Mouse (Mus musculus): ENCODE results near the gene Uqcrq. TPM values are rescaled to one million over a fixed set of nuclear protein-coding genes. Genes with fewer than 3 reads are reported as not detected.

The Uqcrq gene
- polyA plus RNA-seq, 1 experiment from 2014 or later: 635 TPM

- ATAC-seq (ENCODE audit: low FRiP score) (no peak), DNase-seq (ENCODE audit: low spot score, missing footprints) (no peak)
- Histone ChIP-seq H3K4me3 (ENCODE audit: low read depth, low read length) (no peak overlapping the region), H3K4me2 (no peak overlapping the region), H3K36me3 (ENCODE audit: control insufficient read depth, insufficient read depth, low read length) (no peaks in the 10 kb centered on the region), H3K27ac (ENCODE audit: low read depth, low read length) (no peak overlapping the region), H3K9me3 (ENCODE audit: control insufficient read depth, low read length) (no peaks in the 10 kb centered on the region), H3K9ac (ENCODE audit: low read length) (no peak overlapping the region), H3K27me3 (ENCODE audit: control insufficient read depth, insufficient read depth, low read length) (peaks cover 17% of the 10 kb centered on the region), H3K4me1 (ENCODE audit: control insufficient read depth, insufficient read depth, low read length) (0 out of 2 replicates have a peak, but pooled peaks cover 3% of the 10 kb centered on the region)
- 85% methylated on average over 5 of the region's 5 CpGs for WGBS
These were observed 22.4 kb upstream of the Uqcrq start for GRCm38 (mm10) chr11:53453031-53453430.

- WGBS: 97% methylated on average over 9 of the region's 9 CpGs
- no peaks in the 10 kb centered on the region for H3K36me3 ChIP-seq (ENCODE audit: control insufficient read depth, insufficient read depth, low read length)
- no peak overlapping the region for H3K9ac ChIP-seq (ENCODE audit: low read length)
- H3K4me1 ChIP-seq (ENCODE audit: control insufficient read depth, insufficient read depth, low read length): 0 out of 2 replicates have a peak, but pooled peaks cover 1% of the 10 kb centered on the region
- H3K4me2 ChIP-seq: no peak overlapping the region
- ATAC-seq (ENCODE audit: low FRiP score) (no peak), DNase-seq (ENCODE audit: low spot score, missing footprints) (no peak)
- no peak overlapping the region for H3K27ac ChIP-seq (ENCODE audit: low read depth, low read length)
- peaks cover 11% of the 10 kb centered on the region for H3K27me3 ChIP-seq (ENCODE audit: control insufficient read depth, insufficient read depth, low read length)
- H3K9me3 ChIP-seq (ENCODE audit: control insufficient read depth, low read length): no peaks in the 10 kb centered on the region
- H3K4me3 ChIP-seq (ENCODE audit: low read depth, low read length): no peak overlapping the region
These were observed 21.8 kb upstream of the Uqcrq start for GRCm38 (mm10) chr11:53452396-53452795.

GRCm38 (mm10) chr11:53451361-53451760 lies 20.7 kb upstream of the Uqcrq start:
- no peaks in the 10 kb centered on the region for H3K9me3 ChIP-seq (ENCODE audit: control insufficient read depth, low read length)
- no peak overlapping the region for H3K4me2 ChIP-seq
- ATAC-seq (ENCODE audit: low FRiP score) (no peak), DNase-seq (ENCODE audit: low spot score, missing footprints) (no peak)
- no peaks in the 10 kb centered on the region for H3K4me1 ChIP-seq (ENCODE audit: control insufficient read depth, insufficient read depth, low read length)
- no peaks in the 10 kb centered on the region for H3K36me3 ChIP-seq (ENCODE audit: control insufficient read depth, insufficient read depth, low read length)
- no peak overlapping the region for H3K27ac ChIP-seq (ENCODE audit: low read depth, low read length)
- H3K4me3 ChIP-seq (ENCODE audit: low read depth, low read length): no peak overlapping the region
- H3K27me3 ChIP-seq (ENCODE audit: control insufficient read depth, insufficient read depth, low read length): peaks cover 2% of the 10 kb centered on the region; the same call in 1 of the 2 replicates
- H3K9ac ChIP-seq (ENCODE audit: low read length): no peak overlapping the region
- 63% methylated on average over 2 of the region's 2 CpGs for WGBS

GRCm38 (mm10) chr11:53450070-53450705 lies 19.6 kb upstream of the Uqcrq start:
- H3K36me3 ChIP-seq (ENCODE audit: control insufficient read depth, insufficient read depth, low read length): no peaks in the 10 kb centered on the region
- ATAC-seq (ENCODE audit: low FRiP score) (no peak), DNase-seq (ENCODE audit: low spot score, missing footprints) (no peak)
- H3K4me1 ChIP-seq (ENCODE audit: control insufficient read depth, insufficient read depth, low read length): no peaks in the 10 kb centered on the region
- 66% methylated on average over 15 of the region's 15 CpGs for WGBS
- H3K4me2 ChIP-seq: no peak overlapping the region
- no peak overlapping the region for H3K4me3 ChIP-seq (ENCODE audit: low read depth, low read length)
- H3K27ac ChIP-seq (ENCODE audit: low read depth, low read length): no peak overlapping the region
- H3K9ac ChIP-seq (ENCODE audit: low read length): no peak overlapping the region
- H3K27me3 ChIP-seq (ENCODE audit: control insufficient read depth, insufficient read depth, low read length): no peaks in the 10 kb centered on the region
- H3K9me3 ChIP-seq (ENCODE audit: control insufficient read depth, low read length): no peaks in the 10 kb centered on the region

GRCm38 (mm10) chr11:53448529-53448928 lies 17.9 kb upstream of the Uqcrq start:
- no peak overlapping the region for H3K27ac ChIP-seq (ENCODE audit: low read depth, low read length)
- H3K4me3 ChIP-seq (ENCODE audit: low read depth, low read length): no peak overlapping the region
- H3K4me1 ChIP-seq (ENCODE audit: control insufficient read depth, insufficient read depth, low read length): no peaks in the 10 kb centered on the region
- no peaks in the 10 kb centered on the region for H3K36me3 ChIP-seq (ENCODE audit: control insufficient read depth, insufficient read depth, low read length)
- DNase-seq (ENCODE audit: low spot score, missing footprints): no peak
- H3K27me3 ChIP-seq (ENCODE audit: control insufficient read depth, insufficient read depth, low read length): no peaks in the 10 kb centered on the region
- H3K9ac ChIP-seq (ENCODE audit: low read length): no peak overlapping the region
- no peaks in the 10 kb centered on the region for H3K9me3 ChIP-seq (ENCODE audit: control insufficient read depth, low read length)
- 93% methylated on average over 1 of the region's 1 CpGs for WGBS
- H3K4me2 ChIP-seq: no peak overlapping the region
- no peak for ATAC-seq (ENCODE audit: low FRiP score)

GRCm38 (mm10) chr11:53447996-53448395 lies 17.4 kb upstream of the Uqcrq start:
- Histone ChIP-seq H3K4me2 (no peak overlapping the region), H3K27ac (ENCODE audit: low read depth, low read length) (no peak overlapping the region), H3K4me1 (ENCODE audit: control insufficient read depth, insufficient read depth, low read length) (no peaks in the 10 kb centered on the region), H3K9me3 (ENCODE audit: control insufficient read depth, low read length) (no peaks in the 10 kb centered on the region), H3K4me3 (ENCODE audit: low read depth, low read length) (no peak overlapping the region), H3K36me3 (ENCODE audit: control insufficient read depth, insufficient read depth, low read length) (no peaks in the 10 kb centered on the region), H3K9ac (ENCODE audit: low read length) (no peak overlapping the region), H3K27me3 (ENCODE audit: control insufficient read depth, insufficient read depth, low read length) (no peaks in the 10 kb centered on the region)
- ATAC-seq (ENCODE audit: low FRiP score) (no peak), DNase-seq (ENCODE audit: low spot score, missing footprints) (no peak)
- 90% methylated on average over 8 of the region's 8 CpGs for WGBS

GRCm38 (mm10) chr11:53446183-53446582 lies 15.6 kb upstream of the Uqcrq start:
- ATAC-seq (ENCODE audit: low FRiP score) (no peak), DNase-seq (ENCODE audit: low spot score, missing footprints) (no peak)
- Histone ChIP-seq H3K4me2 (no peak overlapping the region), H3K27ac (ENCODE audit: low read depth, low read length) (no peak overlapping the region), H3K27me3 (ENCODE audit: control insufficient read depth, insufficient read depth, low read length) (no peaks in the 10 kb centered on the region), H3K36me3 (ENCODE audit: control insufficient read depth, insufficient read depth, low read length) (no peaks in the 10 kb centered on the region), H3K4me1 (ENCODE audit: control insufficient read depth, insufficient read depth, low read length) (no peaks in the 10 kb centered on the region), H3K9me3 (ENCODE audit: control insufficient read depth, low read length) (no peaks in the 10 kb centered on the region), H3K9ac (ENCODE audit: low read length) (no peak overlapping the region), H3K4me3 (ENCODE audit: low read depth, low read length) (no peak overlapping the region)
- WGBS: 83% methylated on average over 13 of the region's 13 CpGs

GRCm38 (mm10) chr11:53445562-53445961 lies 14.9 kb upstream of the Uqcrq start:
- DNase-seq (ENCODE audit: low spot score, missing footprints) (no peak), ATAC-seq (ENCODE audit: low FRiP score) (no peak)
- Histone ChIP-seq H3K27me3 (ENCODE audit: control insufficient read depth, insufficient read depth, low read length) (no peaks in the 10 kb centered on the region), H3K4me1 (ENCODE audit: control insufficient read depth, insufficient read depth, low read length) (no peaks in the 10 kb centered on the region), H3K36me3 (ENCODE audit: control insufficient read depth, insufficient read depth, low read length) (no peaks in the 10 kb centered on the region), H3K9ac (ENCODE audit: low read length) (no peak overlapping the region), H3K9me3 (ENCODE audit: control insufficient read depth, low read length) (no peaks in the 10 kb centered on the region), H3K4me3 (ENCODE audit: low read depth, low read length) (no peak overlapping the region), H3K27ac (ENCODE audit: low read depth, low read length) (no peak overlapping the region), H3K4me2 (no peak overlapping the region)
- WGBS: 57% methylated on average over 13 of the region's 13 CpGs

- Histone ChIP-seq H3K4me3 (ENCODE audit: low read depth, low read length) (no peak overlapping the region), H3K27ac (ENCODE audit: low read depth, low read length) (no peak overlapping the region), H3K9me3 (ENCODE audit: control insufficient read depth, low read length) (no peaks in the 10 kb centered on the region), H3K4me1 (ENCODE audit: control insufficient read depth, insufficient read depth, low read length) (no peaks in the 10 kb centered on the region), H3K27me3 (ENCODE audit: control insufficient read depth, insufficient read depth, low read length) (no peaks in the 10 kb centered on the region), H3K36me3 (ENCODE audit: control insufficient read depth, insufficient read depth, low read length) (no peaks in the 10 kb centered on the region), H3K4me2 (no peak overlapping the region), H3K9ac (ENCODE audit: low read length) (no peak overlapping the region)
- no peak for DNase-seq (ENCODE audit: low spot score, missing footprints)
- no peak for ATAC-seq (ENCODE audit: low FRiP score)
- 44% methylated on average over 6 of the region's 6 CpGs for WGBS
These were observed 13.2 kb upstream of the Uqcrq start for GRCm38 (mm10) chr11:53443861-53444260.

Measured in midbrain, embryonic 11.5 days (tissue).